Mouse (Mus musculus): ENCODE measurements around the gene Map4k4. TPM values are rescaled to one million over a fixed set of nuclear protein-coding genes. Genes with fewer than 3 reads are reported as not detected.

Map4k4 gene
- polyA plus RNA-seq, 1 experiment from 2014 or later = 39.5 TPM

DNA sequence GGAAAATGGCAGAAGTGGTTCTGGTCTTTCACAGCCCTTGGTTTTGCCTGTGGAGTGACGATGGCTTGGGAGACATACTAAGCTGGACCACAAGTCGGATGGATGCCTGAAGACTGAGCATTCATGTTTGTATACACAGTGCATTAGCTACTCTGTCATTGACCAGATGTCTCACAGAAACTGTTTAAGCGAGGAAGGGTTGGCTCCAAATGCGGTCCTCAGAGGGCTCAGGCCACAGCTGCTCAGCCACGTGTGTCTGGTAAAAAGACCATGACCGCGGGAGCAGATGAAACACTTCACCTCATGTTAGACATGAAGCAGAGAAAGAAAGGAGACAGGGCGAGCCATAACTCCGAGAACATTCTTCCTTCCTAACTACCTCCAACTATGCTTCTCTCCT lies 160.6 kb downstream of the Map4k4 start:
- no peaks in the 10 kb centered on the region for H3K4me1 ChIP-seq
- H3K27me3 ChIP-seq = no peaks in the 10 kb centered on the region
- no peak overlapping the region for H3K4me3 ChIP-seq
- H3K27ac ChIP-seq = no peak overlapping the region
- H3K36me3 ChIP-seq = no peaks in the 10 kb centered on the region
- no peak overlapping the region for H3K4me2 ChIP-seq
- ATAC-seq (ENCODE audit: borderline replicate concordance, extremely low read depth, low FRiP score, low TSS enrichment) = no peak
- WGBS = 72% methylated on average over 9 of the region's 9 CpGs
- no peak overlapping the region for H3K9ac ChIP-seq
- H3K9me3 ChIP-seq = no peaks in the 10 kb centered on the region

DNA sequence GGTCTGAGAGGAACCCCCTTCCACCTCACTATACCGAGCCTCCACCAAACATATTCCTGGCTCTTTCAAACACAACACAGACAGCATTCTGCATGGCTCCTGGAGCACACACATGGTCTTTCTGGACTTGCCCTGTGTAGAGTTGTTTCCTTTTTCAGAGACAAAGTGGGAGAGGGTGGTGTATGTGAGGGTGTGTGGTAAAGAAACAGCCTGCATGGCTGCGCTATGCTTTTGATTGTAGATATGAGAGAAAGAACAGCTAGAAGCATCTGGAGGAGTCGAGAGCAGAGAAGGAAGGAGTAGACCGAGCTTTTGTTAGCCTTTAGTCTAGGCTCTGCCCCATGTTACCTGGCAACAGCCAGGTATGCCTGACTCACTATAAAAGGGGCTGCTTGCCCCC lies 162.7 kb downstream of the Map4k4 start:
- H3K9ac ChIP-seq = no peak overlapping the region
- no peaks in the 10 kb centered on the region for H3K36me3 ChIP-seq
- H3K4me3 ChIP-seq = no peak overlapping the region
- no peaks in the 10 kb centered on the region for H3K9me3 ChIP-seq
- 57% methylated on average over 4 of the region's 4 CpGs for WGBS
- no peak overlapping the region for H3K4me2 ChIP-seq
- H3K27me3 ChIP-seq = no peaks in the 10 kb centered on the region
- H3K27ac ChIP-seq = no peak overlapping the region
- H3K4me1 ChIP-seq = no peaks in the 10 kb centered on the region
- ATAC-seq (ENCODE audit: borderline replicate concordance, extremely low read depth, low FRiP score, low TSS enrichment) = no peak

DNA sequence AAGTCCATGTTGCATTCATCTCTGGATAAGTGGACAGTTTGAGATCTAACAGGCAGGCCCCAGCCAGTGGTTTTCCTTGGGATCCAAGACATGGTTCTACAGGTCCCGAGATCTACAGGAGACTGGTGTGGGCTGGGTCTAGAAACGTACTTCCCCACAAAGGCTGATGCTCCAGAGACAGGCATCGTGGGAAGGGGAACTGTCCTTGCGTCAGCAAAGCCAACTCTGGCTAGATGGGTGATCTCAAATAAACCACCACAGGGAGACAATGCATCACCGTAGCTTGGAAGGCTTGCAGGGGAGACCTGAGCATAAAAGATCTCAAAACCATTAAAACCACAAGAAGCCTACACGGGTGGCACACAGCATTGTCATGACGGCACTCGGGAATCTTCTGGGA lies 163.8 kb downstream of the Map4k4 start:
- 84% methylated on average over 8 of the region's 8 CpGs for WGBS

DNA sequence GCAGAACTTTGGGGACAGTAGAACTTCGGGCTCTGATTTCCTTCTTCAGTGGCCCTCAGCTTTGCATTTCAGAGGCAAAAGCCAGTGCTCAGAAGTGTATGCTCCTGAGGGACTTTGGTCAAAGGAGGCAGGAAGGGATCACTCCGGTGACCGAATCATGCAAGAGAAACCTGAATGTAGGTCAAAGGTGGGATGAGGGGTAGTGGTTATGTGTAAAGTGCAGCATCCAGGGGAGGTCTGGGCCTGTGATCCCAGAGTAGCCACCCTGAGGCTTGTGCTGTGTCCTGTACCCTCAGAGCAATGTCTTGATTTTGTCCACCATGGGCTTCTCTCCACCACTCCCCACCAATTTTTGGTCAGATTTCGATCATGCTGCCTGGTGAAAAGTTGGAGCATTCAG lies 171.8 kb downstream of the Map4k4 start:
- no peak overlapping the region for H3K27ac ChIP-seq
- H3K4me3 ChIP-seq = no peak overlapping the region
- 73% methylated on average over 4 of the region's 4 CpGs for WGBS
- no peak overlapping the region for H3K9ac ChIP-seq
- no peaks in the 10 kb centered on the region for H3K9me3 ChIP-seq
- H3K27me3 ChIP-seq = no peaks in the 10 kb centered on the region
- no peaks in the 10 kb centered on the region for H3K4me1 ChIP-seq
- no peak for ATAC-seq (ENCODE audit: borderline replicate concordance, extremely low read depth, low FRiP score, low TSS enrichment)
- no peaks in the 10 kb centered on the region for H3K36me3 ChIP-seq
- H3K4me2 ChIP-seq = no peak overlapping the region

More for the DNA sequence above, 163.8 kb downstream of the Map4k4 start:
- H3K4me1 ChIP-seq = no peaks in the 10 kb centered on the region
- no peak overlapping the region for H3K4me2 ChIP-seq
- H3K27ac ChIP-seq = no peak overlapping the region
- no peak overlapping the region for H3K4me3 ChIP-seq
- no peaks in the 10 kb centered on the region for H3K36me3 ChIP-seq
- H3K27me3 ChIP-seq = no peaks in the 10 kb centered on the region
- no peak overlapping the region for H3K9ac ChIP-seq
- no peak for ATAC-seq (ENCODE audit: borderline replicate concordance, extremely low read depth, low FRiP score, low TSS enrichment)
- H3K9me3 ChIP-seq = no peaks in the 10 kb centered on the region

DNA sequence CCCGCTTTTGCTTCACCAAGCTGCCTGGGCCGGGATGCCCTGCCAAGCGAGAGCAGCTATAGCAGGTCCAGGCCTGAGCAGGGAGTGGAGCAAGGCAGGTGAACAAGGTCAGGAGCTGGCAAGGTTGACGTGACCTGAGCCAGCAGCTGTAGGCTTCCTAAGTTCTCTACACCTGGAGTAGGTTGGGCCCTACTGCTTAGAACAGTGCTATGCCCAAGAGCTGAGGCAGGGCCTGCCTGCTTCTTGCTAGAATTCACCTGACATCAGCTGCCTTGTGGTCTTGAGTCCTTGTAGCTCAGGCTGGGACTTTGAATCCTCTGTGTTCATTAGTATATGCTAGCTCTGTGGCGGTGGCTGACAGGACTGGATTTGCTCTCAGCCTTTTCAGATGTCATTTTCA lies 173.1 kb downstream of the Map4k4 start, which contains the start of gene Il1r2:
Il1r2 (plus strand) TSS at position 301 of the 400 bp plus-strand sequence.
- no peaks in the 10 kb centered on the region for H3K27me3 ChIP-seq
- H3K4me1 ChIP-seq = no peaks in the 10 kb centered on the region
- no peaks in the 10 kb centered on the region for H3K36me3 ChIP-seq
- 84% methylated on average over 5 of the region's 5 CpGs for WGBS
- no peak within 1 kb of the TSS for H3K4me3 ChIP-seq
- H3K4me2 ChIP-seq = no peak within 1 kb of the TSS
- ATAC-seq (ENCODE audit: borderline replicate concordance, extremely low read depth, low FRiP score, low TSS enrichment) = no peak
- no peaks in the 10 kb centered on the region for H3K9me3 ChIP-seq
- H3K9ac ChIP-seq = no peak within 1 kb of the TSS
- no peak within 1 kb of the TSS for H3K27ac ChIP-seq

Other genes with a start within 250 kb of the Map4k4 start
- gene Creg2, start 249.4 kb upstream of the Map4k4 start, polyA plus RNA-seq (2015; fragmentation: Nextera tagmentation; extraction: Ambion mirVana) = 0.05 and 0.06 TPM in 2 replicates
- 0.58 and 0.67 TPM in 2 replicates for gene Rfx8, start 179.9 kb upstream of the Map4k4 start, polyA plus RNA-seq (2015; fragmentation: Nextera tagmentation; extraction: Ambion mirVana)
- not detected in 2 replicates for gene Gm3646, start 95.6 kb upstream of the Map4k4 start, polyA plus RNA-seq (2015; fragmentation: Nextera tagmentation; extraction: Ambion mirVana)
- gene Il1r2, start 173.2 kb downstream of the Map4k4 start, polyA plus RNA-seq (2015; fragmentation: Nextera tagmentation; extraction: Ambion mirVana) = 1.2 and 1.3 TPM in 2 replicates

Measured in lung, embryonic 15.5 days (tissue).